Mouse (Mus musculus) limb, embryonic 13.5 days (tissue): Measurements from ENCODE around the gene Cacna1e. TPM values are rescaled to one million over a fixed set of nuclear protein-coding genes. Genes with fewer than 3 reads are reported as not detected.

Source experiments
- ATAC-seq: fragments of 200-750 bp; cut with Nextera tagmentation; 2 replicates; pipeline ENCODE4 v1.8.0; 2017; ENCODE audit warnings: low read depth, moderate number of reproducible peaks, moderate TSS enrichment; ENCODE audit not compliant: low FRiP score
- H3K27ac ChIP-seq: fragments of 300-500 bp; sonication (generic); 2 replicates; pipeline ENCODE4 v1.5.1; 2015; ENCODE audit warnings: inconsistent platforms, mild to moderate bottlenecking, moderate library complexity
- H3K27me3 ChIP-seq: fragments of 300-500 bp; sonication (generic); 2 replicates; pipeline ENCODE4 v1.6.1; 2015; ENCODE audit warnings: mild to moderate bottlenecking, inconsistent platforms
- H3K36me3 ChIP-seq: fragments of 300-500 bp; sonication (generic); 2 replicates; pipeline ENCODE4 v1.6.1; 2015; ENCODE audit warnings: inconsistent platforms, mild to moderate bottlenecking, moderate library complexity
- H3K4me1 ChIP-seq: fragments of 300-500 bp; sonication (generic); 2 replicates; pipeline ENCODE4 v1.6.1; 2015; ENCODE audit warnings: inconsistent platforms
- H3K4me2 ChIP-seq: fragments of 300-500 bp; sonication (generic); replicated peaks from 2 replicates; pipeline ENCODE4 v1.6.1; 2015; ENCODE audit warnings: inconsistent platforms, mild to moderate bottlenecking, moderate library complexity
- H3K4me3 ChIP-seq: fragments of 300-500 bp; sonication (generic); 2 replicates; pipeline ENCODE4 v1.5.1; 2015; ENCODE audit warnings: moderate library complexity, mild to moderate bottlenecking, inconsistent platforms
- H3K9ac ChIP-seq: fragments of 300-500 bp; sonication (generic); 2 replicates; pipeline ENCODE4 v1.6.1; 2015; ENCODE audit warnings: mild to moderate bottlenecking, inconsistent platforms
- H3K9me3 ChIP-seq: fragments of 300-500 bp; sonication (generic); 2 replicates; pipeline ENCODE4 v1.6.1; 2016; ENCODE audit warnings: inconsistent platforms
- WGBS: fragments of 180-500 bp; shearing (Covaris S2); methylation state at CpG from one replicate; pipeline ENCODE4 v1.1.7; 2015; 5-methylcytosine and 5-hydroxymethylcytosine counted together
- polyA plus RNA-seq: library from polyadenylated mRNA; unstranded; fragments of >200 nt; fragmentation: Nextera tagmentation; extraction: Ambion mirVana; gene quantifications from 2 replicates; pipeline ENCODE4 v1.2.1, GENCODE M21; 2015

Cacna1e gene
- polyA plus RNA-seq, 1 experiment from 2014 or later, result 1.0 TPM

DNA sequence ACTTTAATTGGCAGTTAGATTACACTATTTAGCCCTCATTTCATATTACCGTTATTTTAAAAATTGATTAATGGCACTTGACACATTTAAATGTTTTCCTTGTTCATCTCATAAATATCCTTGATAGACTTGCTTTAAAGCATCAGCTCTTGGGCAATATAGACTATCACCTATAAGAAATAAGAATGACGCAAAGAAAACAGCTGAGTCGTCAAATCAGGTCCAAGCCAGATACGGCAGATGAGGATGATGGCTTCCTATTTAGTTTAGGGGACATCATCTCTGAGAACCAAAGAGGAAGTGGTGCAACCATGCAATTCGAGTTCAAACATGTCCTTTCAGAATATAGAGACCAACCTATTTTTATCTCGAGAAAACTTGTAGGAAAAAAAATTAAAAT lies 492.3 kb downstream of the Cacna1e start:
- Histone ChIP-seq H3K27ac (no peak overlapping the region), H3K27me3 (no peaks in the 10 kb centered on the region), H3K4me3 (no peak overlapping the region), H3K4me2 (no peak overlapping the region), H3K36me3 (no peaks in the 10 kb centered on the region), H3K9me3 (no peaks in the 10 kb centered on the region), H3K4me1 (no peaks in the 10 kb centered on the region), H3K9ac (no peak overlapping the region)
- WGBS, result 72% methylated on average over 6 of the region's 6 CpGs
- no peak for ATAC-seq

Other genes with a start within 250 kb of the Cacna1e start
- 5.8 and 6.0 TPM in 2 replicates for gene Ier5, start 215.1 kb upstream of the Cacna1e start, polyA plus RNA-seq